Mouse (Mus musculus) T-helper 17 cell (primary cell): Measurements from ENCODE around the gene Nxn.
"Not testable (repeated sequence)": the region's sequence is repeated elsewhere in the genome, so short reads cannot be mapped to it uniquely, and the experiment has no call there.

Experiments used
- in situ Hi-C, 2 experiments: fragments of 300-600 bp; cut with MboI, MseI; formaldehyde crosslinking; loops; 1 replicate in 1 of 2; 2 replicates in 1 of 2; pipeline ENCODE4 v1.15.1; 2025; ENCODE audit warnings: high pct_unique_total_duplicates in 2 of 2

Gene Nxn

DNA sequence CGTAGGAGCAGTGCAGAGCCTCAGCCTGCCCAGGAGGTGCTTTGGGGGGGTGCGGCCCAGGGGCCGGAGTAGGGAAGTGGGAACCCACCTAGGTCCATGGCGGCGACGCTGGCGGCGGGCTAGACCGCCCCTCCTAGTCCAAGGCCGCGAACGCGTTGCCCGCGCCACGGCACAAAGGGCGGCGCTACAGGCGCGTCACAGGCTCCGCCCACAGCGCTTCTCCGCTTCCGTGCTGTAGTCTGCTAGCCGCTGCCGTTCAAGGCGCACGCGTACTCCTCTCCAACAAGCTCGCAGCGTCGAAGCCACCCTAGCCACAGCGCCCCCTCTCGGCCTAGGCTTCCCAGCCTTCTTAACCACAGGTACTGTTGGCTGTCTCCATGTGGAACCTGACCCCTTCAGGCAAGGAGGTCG lies 181.5 kb downstream of the Nxn start, which contains the start of the genes Dbil5 and Gemin4:
Dbil5 (plus strand) TSS at position 219 of the 411 bp plus-strand sequence.
Gemin4 (minus strand) TSS at position 275 of the 411 bp plus-strand sequence.
- in situ Hi-C loops, result no loop called here

DNA sequence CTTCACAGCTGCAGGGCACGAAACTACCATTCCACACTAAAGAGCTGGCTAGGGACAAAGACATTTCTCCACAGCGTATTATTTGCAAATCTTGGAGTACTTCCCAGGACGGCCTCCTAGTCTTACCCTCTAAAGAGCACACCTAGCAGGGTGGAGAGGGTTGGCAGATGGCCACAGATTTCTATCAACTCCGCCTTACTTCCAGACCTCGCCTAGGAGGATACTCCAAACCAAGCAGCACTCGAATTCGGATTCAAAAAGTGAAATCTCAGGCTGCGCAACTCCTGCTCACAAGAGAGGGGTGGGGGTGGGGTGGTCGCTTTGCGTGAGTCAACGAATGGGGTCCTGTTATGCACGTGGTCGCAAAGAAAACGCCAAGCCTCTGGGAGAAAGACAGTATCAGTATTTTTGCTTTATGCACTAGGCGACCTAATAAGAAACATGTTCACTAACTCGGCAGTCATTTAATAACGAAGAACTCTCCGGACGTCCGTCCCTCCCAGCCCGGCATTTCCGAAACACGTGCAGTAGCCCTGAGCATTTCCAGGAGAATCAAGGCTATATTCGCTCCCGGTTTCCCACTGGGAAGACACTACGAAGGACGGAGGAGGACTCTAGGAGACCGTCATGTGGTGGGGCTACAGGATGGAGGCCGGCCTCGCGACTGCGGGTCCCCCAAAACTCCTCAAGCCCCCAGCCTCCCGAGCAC lies 182.1 kb downstream of the Nxn start:
- in situ Hi-C loops, result no loop called here

GRCm38 (mm10) chr11:76216049-76216540 lies 182.8 kb downstream of the Nxn start:
- in situ Hi-C loops, result no loop called here

GRCm38 (mm10) chr11:76215011-76215410 lies 183.9 kb downstream of the Nxn start:
- in situ Hi-C loops, result no loop called here

DNA sequence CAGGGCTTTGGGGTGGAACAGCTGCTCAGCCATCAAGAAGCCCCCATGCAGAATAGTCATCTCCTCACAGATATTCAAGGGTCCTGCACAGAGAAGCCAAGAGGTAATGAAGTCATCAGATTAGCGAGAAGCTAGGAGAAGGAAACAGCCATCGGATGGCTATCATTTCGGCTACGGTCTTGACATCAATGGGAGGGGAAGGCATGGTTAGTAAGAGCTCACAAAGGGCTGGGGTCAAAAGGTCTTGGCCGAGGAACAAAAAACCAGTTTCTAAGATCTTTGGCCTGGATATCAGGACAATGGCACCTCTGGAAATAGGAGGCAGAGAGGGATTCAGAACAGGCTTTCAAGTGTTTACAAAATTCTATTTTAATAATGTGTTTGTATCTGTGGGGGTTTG lies 185.1 kb downstream of the Nxn start:
- in situ Hi-C loops, result no loop called here

GRCm38 (mm10) chr11:76211595-76211994 lies 187.3 kb downstream of the Nxn start:
- in situ Hi-C loops, result not testable (repeated sequence)

GRCm38 (mm10) chr11:76210228-76210985 lies 188.5 kb downstream of the Nxn start:
- in situ Hi-C loops, result no loop called here
